Mouse (Mus musculus): ENCODE measurements around the gene Olfr1208. TPM values are rescaled to one million over a fixed set of nuclear protein-coding genes. Genes with fewer than 3 reads are reported as not detected.

The Olfr1208 gene
- not detected for total RNA-seq (2023)

DNA sequence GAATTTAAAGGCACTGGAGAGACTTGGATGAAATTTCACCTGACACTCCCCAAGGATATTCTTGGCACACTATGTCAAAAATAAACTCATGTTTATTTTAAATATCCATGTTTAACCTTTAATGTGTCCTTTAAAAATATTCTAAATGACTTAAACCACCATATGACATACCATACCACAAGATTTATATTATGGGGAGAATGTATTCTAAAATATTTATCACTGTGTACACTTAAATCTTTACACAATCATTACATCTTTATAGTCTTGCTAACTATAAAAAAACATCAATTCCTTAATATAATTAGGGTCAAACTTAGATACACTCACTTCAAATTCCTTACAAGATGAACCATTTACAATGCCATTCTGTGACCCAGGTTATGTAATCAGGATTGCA, at the start of gene Olfr1208:
Gene Olfr1208, minus strand, starts transcription at position 101 of the 400 bp plus-strand sequence.

GRCm38 (mm10) chr2:88938011-88938410, 35.9 kb upstream of the Olfr1208 start, which contains the start of gene Olfr1211:
Olfr1211 (minus strand) TSS chr2:88938111.

DNA sequence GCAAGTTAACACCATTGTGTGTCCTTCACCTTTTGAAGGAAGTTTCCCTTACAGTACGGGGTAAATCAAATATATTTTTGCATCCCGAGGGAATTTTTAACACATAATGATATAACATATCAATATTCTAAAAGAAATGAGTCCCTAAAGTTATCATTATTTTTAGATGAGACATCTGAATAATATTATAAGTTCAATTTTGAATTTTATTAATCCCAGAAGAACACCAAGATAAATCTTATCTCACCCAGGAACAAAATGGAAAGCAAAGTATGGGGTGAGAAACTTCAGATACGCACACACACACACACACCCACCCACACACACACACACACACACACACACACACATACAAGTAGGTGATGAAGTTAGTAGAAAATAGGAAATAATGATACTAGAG, 12.9 kb upstream of the Olfr1208 start, which contains the start of gene Olfr1209:
Gene Olfr1209, minus strand, starts transcription at position 101 of the 400 bp plus-strand sequence.

GRCm38 (mm10) chr2:88862931-88863330, 39.2 kb downstream of the Olfr1208 start, which contains the start of gene Olfr1206:
Olfr1206 (plus strand) TSS chr2:88863231.

DNA sequence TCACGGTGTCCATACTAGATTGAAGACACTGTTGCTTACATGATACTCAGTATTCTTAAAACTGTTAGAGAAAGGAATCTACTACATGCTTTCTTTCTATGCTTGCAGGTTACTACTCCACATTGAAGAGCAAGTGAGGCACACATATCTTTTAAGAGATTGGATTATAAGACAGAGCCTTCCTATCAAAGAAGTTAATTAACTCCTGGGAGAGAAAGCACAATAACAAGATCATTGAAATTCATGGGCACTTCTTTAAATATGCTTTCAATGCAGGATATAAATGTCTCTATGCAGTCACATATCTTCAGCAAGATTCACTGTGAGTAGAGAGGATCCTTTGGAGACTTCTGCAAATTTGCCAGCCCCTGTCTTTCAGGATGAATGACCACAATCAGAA, 53.1 kb downstream of the Olfr1208 start, which contains the start of gene Olfr1204:
Gene Olfr1204, plus strand, starts transcription at position 301 of the 400 bp plus-strand sequence.

Other genes with a start within 250 kb of the Olfr1208 start
- gene Olfr1193, start 226.7 kb downstream of the Olfr1208 start, total RNA-seq (2023): not detected
- not detected for gene Olfr1195, start 213.1 kb downstream of the Olfr1208 start, total RNA-seq (2023)
- gene Olfr1196, start 197.7 kb downstream of the Olfr1208 start, total RNA-seq (2023): not detected
- gene Olfr1197, start 169.9 kb downstream of the Olfr1208 start, total RNA-seq (2023): not detected
- gene Olfr1198, start 150.9 kb downstream of the Olfr1208 start, total RNA-seq (2023): not detected
- not detected for gene Olfr1199, start 141.8 kb downstream of the Olfr1208 start, total RNA-seq (2023)
- gene Olfr1200, start 131.8 kb downstream of the Olfr1208 start, total RNA-seq (2023): not detected
- not detected for gene Olfr1201, start 109.3 kb downstream of the Olfr1208 start, total RNA-seq (2023)
- not detected for gene Olfr1202, start 87.8 kb downstream of the Olfr1208 start, total RNA-seq (2023)
- not detected for gene Olfr1205, start 72.6 kb downstream of the Olfr1208 start, total RNA-seq (2023)
- not detected for gene Olfr1204, start 53.0 kb downstream of the Olfr1208 start, total RNA-seq (2023)
- not detected for gene Olfr1206, start 39.1 kb downstream of the Olfr1208 start, total RNA-seq (2023)
- not detected for gene Olfr1209, start 12.8 kb upstream of the Olfr1208 start, total RNA-seq (2023)
- gene Olfr1211, start 35.8 kb upstream of the Olfr1208 start, total RNA-seq (2023): not detected
- not detected for gene Olfr1212, start 51.7 kb upstream of the Olfr1208 start, total RNA-seq (2023)
- gene Gm13762, start 78.0 kb upstream of the Olfr1208 start, total RNA-seq (2023): not detected
- gene Olfr1214, start 90.3 kb upstream of the Olfr1208 start, total RNA-seq (2023): not detected
- gene Olfr1215, start 104.7 kb upstream of the Olfr1208 start, total RNA-seq (2023): not detected
- gene Olfr1216, start 116.0 kb upstream of the Olfr1208 start, total RNA-seq (2023): not detected
- gene Olfr1217, start 129.8 kb upstream of the Olfr1208 start, total RNA-seq (2023): not detected
- not detected for gene Olfr1218, start 158.9 kb upstream of the Olfr1208 start, total RNA-seq (2023)
- gene Olfr1219, start 181.2 kb upstream of the Olfr1208 start, total RNA-seq (2023): not detected
- gene Olfr1220, start 204.5 kb upstream of the Olfr1208 start, total RNA-seq (2023): not detected
- not detected for gene Olfr1221, start 215.0 kb upstream of the Olfr1208 start, total RNA-seq (2023)
- gene Olfr1222, start 230.7 kb upstream of the Olfr1208 start, total RNA-seq (2023): not detected
- gene Olfr1223, start 249.2 kb upstream of the Olfr1208 start, total RNA-seq (2023): not detected